Mouse (Mus musculus): Measurements from ENCODE around the gene Spata13. TPM values are rescaled to one million over a fixed set of nuclear protein-coding genes. Genes with fewer than 3 reads are reported as not detected.

Gene Spata13
- total RNA-seq, 2 experiments from 2014 or later, result 27.6 to 28.5 TPM

DNA sequence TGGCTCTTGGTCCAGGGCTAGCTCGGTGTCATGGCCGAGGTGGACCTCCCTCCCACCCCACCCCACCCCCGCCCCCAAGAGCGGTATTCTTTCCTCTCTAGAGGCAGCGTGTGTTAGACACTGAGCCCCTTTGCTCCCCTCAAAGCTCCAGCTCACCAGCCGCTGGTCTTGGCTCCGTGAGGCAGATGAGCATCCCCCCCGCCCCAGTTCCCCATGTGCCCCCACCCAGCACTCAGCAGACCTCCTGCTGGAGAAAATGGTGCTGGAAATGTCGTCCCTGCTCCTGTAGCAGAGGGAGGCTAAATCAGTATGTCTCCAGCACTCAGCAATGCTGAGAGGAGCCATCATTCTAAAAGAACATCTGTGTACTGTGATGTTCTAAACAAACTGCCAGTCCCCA, 109.9 kb downstream of the Spata13 start:
- no peak for DNase-seq (ENCODE audit: extremely low spot score in 1 of 2, low spot score in 1 of 2)

DNA sequence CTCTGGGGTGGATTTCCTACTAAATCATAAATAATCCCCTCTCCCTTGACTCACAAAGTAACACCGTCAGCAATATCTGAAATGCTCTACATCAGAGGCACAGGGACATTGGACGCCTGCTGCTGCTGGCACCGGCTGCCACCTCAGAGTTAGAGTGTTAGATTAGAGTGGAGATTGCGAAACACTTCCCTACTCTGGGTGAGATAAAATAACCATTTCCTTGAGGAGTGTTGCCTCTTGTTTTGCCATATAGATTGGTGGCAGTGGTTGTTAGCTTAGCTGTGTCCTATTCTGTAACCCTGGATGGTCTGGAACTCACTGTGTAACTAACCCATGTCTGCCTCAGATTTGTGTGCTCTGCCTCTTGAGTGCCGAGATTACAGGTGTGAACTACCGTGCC, 111.4 kb downstream of the Spata13 start:
- no peak for DNase-seq (ENCODE audit: extremely low spot score in 1 of 2, low spot score in 1 of 2)

DNA sequence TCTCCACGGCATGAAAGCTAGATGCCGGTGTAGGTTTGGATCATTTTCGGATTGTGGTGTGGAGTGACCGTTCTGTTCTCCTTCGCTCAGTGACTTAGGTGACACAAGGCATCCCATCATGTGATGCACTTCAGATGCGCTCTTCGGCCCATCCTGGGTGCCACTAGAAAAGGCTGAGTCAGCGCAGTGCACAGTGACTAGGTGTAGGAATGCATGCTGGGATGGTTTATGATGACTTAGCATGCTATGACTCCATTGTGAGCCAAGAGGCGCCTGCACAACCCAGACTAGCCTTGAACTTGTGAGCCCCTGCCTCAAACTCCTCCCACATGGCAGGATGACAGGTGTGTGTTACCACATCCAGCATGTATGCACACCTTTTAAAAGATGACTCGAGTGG, 112.3 kb downstream of the Spata13 start:
- DNase-seq (ENCODE audit: extremely low spot score in 1 of 2, low spot score in 1 of 2), result no peak

DNA sequence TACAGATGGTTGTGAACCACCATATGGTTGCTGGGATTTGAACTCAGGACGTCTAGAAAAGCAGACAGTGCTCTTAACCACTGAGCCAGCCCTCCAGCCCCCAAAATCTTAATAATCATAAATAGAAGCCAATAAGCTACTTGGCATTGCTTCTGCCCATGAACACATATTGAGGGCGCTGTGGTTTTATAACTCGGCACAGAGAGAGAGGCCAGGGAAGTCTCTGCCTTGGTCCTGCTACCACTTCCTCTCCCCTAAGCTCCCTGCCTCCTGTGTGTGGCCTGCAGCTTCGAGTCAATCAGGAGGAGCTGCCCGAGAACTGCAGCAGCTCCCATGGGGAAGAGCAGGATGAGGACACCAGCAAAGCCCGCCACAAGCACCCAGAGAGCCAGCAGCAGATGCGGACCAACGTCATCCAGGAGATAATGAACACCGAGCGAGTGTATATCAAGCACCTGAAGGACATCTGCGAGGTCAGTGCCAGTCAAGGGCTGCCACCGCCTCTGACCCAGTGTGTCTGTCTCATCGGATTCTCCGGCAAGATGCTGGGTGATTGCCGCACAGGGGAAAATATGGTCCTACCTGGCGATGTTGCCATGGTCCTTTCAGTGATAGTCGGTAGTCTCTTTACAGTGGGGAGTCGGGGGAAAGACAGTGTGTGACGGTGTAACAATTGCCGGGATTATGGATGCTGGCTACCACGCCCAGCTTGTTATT, 113.5 kb downstream of the Spata13 start:
- no peak for DNase-seq (ENCODE audit: extremely low spot score in 1 of 2, low spot score in 1 of 2)

DNA sequence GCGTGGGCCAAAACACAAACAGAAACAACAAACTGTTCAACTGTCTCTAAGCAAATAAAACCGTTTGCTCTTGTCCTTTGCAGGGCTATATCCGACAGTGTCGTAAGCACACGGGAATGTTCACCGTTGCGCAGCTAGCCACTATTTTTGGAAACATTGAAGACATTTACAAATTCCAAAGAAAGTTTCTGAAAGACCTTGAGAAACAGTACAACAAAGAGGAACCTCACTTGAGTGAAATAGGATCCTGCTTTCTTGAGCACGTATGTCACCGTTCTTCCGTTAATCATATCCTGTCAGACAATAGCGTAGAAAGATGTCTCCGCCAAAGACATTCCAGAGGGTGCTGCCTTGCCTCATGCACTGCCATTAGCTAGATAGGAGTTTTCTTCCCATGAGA, 116.1 kb downstream of the Spata13 start:
- no peak for DNase-seq (ENCODE audit: extremely low spot score in 1 of 2, low spot score in 1 of 2)

DNA sequence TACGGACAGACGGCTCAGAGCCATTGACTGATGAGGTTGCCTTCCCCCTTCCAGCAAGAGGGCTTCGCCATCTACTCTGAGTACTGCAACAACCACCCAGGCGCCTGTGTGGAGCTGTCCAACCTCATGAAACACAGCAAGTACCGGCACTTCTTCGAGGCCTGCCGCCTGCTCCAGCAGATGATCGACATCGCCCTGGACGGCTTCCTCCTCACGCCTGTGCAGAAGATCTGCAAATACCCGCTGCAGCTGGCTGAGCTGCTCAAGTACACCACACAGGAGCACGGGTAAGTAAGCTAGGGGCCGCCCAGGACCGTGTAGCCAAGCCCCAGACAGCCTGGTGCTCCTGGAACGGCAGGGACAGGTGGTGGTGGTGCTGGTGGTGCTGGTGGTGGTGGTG, 117.8 kb downstream of the Spata13 start:
- DNase-seq (ENCODE audit: extremely low spot score in 1 of 2, low spot score in 1 of 2), result no peak

DNA sequence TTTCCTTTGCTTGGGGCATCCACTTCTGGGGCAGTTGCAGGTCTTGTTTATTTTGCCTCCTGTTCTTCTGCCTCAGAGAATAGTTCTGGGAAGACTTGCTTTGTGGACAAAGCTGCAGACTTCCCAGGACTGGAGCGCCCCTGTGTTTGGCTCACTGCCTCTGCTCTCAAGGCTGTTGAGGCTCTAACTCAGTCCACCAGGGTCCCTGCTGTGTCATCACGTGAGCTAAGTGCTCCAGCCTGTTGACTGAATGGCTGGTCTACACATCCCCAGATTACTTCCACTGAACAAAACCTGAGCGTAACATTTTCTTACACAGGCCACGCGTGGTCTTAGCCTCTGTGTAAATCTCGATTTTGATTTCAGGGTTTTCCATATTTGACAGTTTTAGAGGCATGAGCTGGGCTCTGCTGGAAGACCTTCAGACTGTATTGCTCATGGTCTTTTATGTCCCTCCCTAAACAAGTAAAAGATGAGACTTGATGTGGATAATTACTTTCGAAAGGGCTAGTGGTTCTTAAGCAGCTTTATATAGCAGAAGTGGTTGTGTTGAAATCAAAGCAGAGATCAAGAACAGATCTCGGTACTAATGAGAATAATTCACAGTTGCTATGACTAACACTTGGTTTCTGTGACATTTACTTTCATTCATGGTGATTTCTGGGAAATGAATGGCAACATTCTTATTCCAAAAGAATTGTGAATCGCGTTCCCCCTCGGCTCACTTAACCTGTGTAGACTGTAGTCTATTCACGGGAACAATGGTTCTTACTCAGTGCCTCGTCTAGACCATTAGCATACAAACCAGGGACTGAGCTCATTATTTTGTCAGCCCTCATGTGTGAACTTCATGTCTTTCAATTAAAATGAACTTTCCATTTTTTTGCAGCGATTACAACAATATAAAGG, 119.3 kb downstream of the Spata13 start:
- DNase-seq (ENCODE audit: extremely low spot score in 1 of 2, low spot score in 1 of 2), result no peak

DNA sequence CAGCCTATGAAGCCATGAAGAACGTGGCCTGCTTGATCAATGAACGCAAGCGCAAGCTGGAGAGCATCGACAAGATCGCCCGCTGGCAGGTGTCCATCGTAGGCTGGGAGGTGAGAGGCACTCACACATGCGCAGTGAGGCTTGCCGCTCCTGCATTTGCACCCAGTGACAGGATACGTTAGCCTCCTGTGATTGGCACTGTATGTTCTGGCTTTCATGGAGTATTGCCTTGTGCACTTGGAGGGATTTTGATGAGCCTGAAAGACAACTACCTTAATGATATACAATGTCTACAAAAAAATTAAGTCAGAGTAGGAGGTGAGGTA, 120.0 kb downstream of the Spata13 start:
- DNase-seq (ENCODE audit: extremely low spot score in 1 of 2, low spot score in 1 of 2), result no peak

DNA sequence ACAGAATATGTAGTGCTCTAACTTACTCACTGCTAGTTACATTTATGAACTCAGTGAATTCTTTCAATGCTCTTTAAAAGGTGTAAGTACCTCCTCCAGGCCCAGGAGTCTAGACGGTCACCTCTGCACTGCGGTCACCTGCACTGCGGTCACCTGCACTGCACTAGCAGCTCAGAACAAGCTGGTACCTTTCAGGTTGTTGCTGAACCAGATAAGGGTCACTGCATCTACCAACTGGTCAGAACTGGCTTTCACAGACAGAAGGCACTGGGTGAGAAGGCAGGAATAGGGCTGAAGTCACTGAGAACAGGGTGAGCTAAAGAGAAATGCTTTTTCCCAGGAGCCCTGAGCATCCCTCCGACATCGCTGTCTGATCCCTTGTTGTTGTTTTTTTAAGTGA, 120.9 kb downstream of the Spata13 start:
- no peak for DNase-seq (ENCODE audit: extremely low spot score in 1 of 2, low spot score in 1 of 2)

DNA sequence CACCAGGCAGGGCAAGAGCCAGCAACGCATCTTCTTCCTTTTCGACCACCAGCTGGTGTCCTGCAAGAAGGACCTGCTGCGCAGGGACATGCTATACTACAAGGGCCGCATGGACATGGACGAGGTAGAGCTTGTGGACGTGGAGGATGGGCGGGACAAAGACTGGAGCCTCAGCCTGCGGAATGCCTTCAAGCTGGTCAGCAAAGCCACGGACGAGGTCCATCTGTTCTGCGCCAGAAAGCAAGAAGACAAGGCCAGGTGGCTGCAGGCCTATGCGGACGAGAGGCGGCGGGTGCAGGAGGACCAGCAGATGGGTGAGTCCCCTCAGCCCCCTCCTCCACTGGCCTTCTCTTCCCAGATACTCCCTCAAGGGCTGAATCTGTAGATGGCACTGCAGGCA, 122.5 kb downstream of the Spata13 start:
- DNase-seq (ENCODE audit: extremely low spot score in 1 of 2, low spot score in 1 of 2), result no peak

DNA sequence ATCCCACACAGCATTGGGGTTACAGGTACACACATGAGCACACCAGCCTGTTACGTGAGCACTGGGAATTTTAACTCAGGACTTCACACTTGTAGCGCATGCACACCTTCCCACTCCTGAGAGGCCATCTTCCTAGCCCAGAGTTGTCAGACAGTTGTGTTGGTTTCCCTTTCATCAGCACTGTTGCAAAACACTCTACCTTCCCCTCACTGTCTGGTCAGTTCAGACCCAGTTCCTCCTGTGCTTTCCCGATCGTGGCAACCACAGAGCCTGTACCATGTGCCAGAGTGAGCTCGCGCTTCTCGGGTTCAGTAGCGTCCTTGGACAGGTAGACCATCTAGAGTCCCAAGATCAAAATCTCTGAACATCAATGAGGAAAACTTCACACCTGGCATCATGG, 123.5 kb downstream of the Spata13 start:
- DNase-seq (ENCODE audit: extremely low spot score in 1 of 2, low spot score in 1 of 2), result no peak

DNA sequence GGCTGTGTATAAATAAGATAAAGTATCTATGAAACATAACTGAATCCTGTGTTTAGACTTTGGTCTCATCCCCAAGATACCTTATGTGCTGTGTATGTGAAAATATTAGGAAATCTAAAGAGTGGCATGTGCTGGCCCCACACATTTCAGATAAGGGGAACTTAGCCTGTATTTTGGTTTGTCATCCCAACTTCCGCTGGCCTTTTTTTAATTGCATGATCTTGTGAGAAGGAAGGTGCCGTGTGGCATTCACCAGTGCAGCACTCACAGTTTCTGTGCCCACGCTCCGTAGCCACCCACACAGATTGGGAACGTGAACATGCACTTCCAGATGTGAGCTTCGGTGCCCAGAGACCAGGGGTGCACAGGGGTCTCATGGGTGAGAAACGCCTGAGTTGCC, 123.9 kb downstream of the Spata13 start:
- no peak for DNase-seq (ENCODE audit: extremely low spot score in 1 of 2, low spot score in 1 of 2)

DNA sequence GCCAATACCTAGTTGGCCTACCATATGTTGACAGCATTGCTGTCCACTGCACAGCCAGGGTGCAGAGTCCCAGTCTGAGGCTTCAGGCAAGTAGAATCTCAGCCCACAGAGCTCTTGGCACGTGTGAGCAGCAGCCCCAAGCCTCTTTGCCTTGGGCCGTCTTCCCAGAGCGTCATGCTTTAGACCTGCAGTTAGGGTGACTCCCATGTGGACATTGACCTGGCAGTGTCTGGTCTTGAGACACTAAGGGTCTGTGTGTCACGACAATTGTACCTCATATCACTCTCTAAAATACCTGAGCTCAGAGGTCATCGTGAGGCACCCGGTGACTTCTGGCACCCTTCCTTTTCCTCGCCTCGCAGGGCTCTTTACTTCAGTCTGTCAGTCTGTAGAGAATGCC, 125.3 kb downstream of the Spata13 start:
- no peak for DNase-seq (ENCODE audit: extremely low spot score in 1 of 2, low spot score in 1 of 2)

DNA sequence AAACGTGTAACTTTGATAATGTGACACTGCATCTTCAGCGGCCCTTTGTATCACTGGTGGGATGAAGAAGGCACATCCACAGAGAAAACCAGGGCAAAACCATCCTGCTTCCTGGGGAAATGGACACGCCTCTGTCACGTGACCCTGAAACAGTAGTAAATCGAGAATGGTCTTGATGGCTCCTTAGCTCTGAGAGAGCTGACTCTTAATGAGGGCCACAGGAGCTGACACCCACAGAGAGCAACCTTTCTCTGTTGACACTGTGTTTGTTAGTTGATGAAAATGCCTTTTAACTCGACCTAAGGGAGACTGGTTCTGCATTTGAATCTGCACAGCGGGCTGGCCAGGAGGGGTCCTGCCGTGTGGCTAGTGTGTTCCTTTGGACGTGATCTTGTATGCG, 128.0 kb downstream of the Spata13 start:
- no peak for DNase-seq (ENCODE audit: extremely low spot score in 1 of 2, low spot score in 1 of 2)

DNA sequence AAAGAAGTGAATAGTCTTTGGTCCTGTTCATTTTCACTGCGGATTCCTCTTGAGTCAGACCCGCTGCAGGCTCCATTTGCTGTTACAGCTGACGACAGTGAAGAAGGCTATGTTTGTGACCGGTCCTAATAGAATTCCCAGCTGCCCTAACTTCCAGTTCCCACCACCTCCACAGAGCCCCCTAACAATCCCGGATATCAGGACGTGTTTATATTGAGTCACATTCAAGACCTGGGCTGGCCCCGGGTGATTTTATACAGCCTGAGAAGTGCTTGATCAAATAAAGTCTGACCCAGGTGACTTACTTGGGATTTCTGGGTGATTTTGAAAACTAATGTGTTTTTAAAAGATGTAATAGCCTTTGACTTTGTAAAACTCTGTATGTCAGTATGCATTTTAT, 129.0 kb downstream of the Spata13 start:
- no peak for DNase-seq (ENCODE audit: extremely low spot score in 1 of 2, low spot score in 1 of 2)

DNA sequence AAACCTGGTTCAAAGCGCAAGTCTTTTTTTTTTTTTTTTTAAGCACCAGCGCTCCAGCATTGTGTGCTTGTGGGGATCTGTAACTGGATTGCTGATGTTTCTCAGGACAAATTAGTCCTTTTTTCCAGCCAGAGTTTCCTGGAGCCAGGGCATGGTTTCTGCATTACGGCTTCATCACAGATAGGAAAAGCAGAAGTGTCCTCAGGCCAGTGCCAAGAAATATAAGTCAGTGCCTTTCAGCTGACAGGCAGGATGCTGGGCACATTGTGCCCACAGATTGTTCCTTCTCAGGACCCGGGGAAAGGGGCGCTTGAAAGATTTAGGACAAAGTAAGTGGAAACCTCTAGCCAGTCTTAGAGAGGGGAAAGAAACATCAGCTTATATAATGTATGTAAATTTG, 129.9 kb downstream of the Spata13 start:
- DNase-seq (ENCODE audit: extremely low spot score in 1 of 2, low spot score in 1 of 2), result no peak

DNA sequence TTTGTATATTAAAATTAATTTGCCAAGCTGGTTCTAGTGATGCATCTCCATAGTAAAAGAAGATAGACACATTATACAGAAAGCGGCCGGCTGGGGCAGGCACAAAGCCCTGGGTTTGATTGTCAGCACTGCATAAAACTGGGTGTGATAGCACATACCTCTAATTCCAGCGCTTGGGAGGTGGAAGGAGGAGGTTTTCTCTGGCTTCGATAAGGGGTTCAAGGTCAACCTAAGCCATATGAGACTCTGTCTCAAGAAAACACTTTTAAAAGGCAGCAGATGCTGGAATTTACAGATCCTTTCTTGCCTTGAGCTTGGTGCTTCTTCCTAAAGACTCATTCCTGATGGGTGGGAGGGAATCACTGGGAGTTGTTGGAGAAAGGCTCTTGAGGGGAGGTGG, 130.7 kb downstream of the Spata13 start:
- no peak for DNase-seq (ENCODE audit: extremely low spot score in 1 of 2, low spot score in 1 of 2)

DNA sequence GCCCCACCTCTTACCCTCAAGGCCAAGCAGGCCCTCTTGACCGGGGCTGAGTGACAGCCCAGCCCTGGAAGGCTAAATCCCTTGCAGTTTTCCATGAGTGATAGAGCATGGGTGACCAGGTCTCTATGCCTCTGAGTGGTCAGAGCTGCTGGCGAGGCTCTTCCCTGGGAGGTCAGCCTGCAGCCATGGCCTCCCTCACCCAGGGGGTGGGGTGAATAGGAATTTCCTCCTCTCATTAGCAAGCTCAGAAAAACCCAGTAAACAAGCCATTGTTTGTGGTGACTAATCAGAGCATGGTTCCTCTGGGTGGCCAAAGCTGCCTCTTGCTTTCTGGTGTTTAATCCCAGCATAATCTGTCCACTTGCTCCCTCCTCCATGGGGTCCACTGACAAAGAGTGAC, 131.2 kb downstream of the Spata13 start:
- DNase-seq (ENCODE audit: extremely low spot score in 1 of 2, low spot score in 1 of 2), result no peak

DNA sequence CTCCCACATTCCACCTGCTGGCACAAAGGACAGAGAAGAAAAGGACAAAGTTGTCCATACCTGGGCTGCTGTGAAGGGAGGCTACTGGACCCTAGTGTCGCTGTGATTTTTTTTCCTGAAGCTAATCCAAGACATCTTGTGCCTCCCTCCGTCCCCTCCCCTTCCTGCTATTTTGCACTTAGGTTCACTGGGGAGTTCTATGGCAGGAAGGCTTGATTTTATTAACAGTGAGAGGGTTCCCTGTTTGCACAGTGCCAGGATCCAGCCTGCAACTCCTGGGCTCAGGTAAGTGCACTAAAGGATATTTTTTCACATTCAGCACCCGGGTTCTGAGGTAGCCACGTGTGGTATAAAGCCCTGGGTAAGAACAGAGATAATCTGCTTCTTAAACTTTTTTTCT, 134.1 kb downstream of the Spata13 start, which contains the start of gene C1qtnf9:
C1qtnf9 (plus strand) TSS at position 251 of the 400 bp plus-strand sequence.
- no peak for DNase-seq (ENCODE audit: extremely low spot score in 1 of 2, low spot score in 1 of 2)

DNA sequence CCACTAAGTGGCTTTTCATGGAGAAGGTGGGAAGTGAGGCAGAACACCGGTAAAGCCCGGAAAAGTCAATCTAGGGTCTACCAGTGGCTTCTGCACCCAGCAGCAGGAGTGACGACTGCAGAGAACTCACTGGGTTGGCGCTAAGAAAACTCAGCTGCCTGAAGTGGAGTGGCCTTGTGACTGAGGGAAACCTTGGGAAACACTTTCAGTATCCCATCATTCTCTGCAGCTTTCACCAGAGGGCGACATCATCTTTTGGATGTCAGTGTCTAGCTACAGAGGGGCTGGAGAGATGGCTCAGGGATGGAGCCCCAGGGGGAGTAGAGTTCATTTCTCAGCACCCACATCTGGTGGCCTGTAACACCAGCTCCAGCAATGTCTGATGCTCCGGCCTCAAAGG, 135.5 kb downstream of the Spata13 start:
- DNase-seq (ENCODE audit: extremely low spot score in 1 of 2, low spot score in 1 of 2), result no peak

DNA sequence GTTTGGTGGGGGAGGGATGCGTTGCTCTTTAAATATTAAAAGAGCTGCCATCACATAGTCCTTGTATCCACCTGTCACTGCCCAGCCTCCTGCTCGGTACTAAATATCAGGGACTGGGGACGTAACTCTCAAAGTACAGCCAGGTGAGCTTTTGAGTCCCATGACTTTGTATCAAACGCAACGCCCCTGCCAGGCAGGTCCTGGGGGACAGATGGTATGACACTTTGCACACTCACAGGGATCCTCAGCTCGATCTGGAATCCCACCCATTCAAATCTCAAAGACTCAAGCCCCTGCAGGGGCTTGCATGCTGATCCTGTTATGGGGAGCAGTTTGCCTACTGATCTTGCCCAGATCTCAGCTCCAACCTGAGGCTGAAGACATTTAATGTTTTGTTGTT, 136.8 kb downstream of the Spata13 start:
- no peak for DNase-seq (ENCODE audit: extremely low spot score in 1 of 2, low spot score in 1 of 2)

DNA sequence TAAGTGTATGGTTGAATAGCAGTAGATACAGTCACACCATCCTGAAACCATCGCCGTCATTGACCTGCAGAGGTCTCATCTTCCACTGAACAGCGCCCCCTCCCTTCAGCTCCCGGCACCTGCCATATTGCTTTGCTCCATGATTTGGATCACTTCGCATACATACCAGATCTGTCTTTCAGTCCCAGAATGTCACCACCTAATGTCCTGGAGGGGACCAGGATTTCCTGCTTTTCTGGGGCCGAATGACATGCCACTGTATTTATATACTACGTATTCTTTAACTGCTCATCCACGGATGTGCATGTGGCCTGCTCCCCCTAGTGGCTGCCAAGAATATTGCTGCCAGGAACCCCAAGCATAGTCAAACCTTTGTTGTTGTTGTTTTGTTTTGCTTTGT, 137.3 kb downstream of the Spata13 start:
- DNase-seq (ENCODE audit: extremely low spot score in 1 of 2, low spot score in 1 of 2), result peak; percentile 70 to 82

Data from layer of hippocampus, postnatal 25 days (tissue).